Mouse (Mus musculus) adrenal gland, postnatal 0 days (tissue): ENCODE data around the gene Fbxo47. TPM values are rescaled to one million over a fixed set of nuclear protein-coding genes. Genes with fewer than 3 reads are reported as not detected.

Experiments used
- polyA plus RNA-seq: library from polyadenylated mRNA; unstranded; fragments of >200 nt; fragmentation: Nextera tagmentation; extraction: Ambion mirVana; gene quantifications from 2 replicates; pipeline ENCODE4 v1.2.1, GENCODE M21; 2015

The Fbxo47 gene
- 0.27 and 1.0 TPM in 2 replicates for polyA plus RNA-seq

GRCm38 (mm10) chr11:97883918-97884600 is at the start of gene Fbxo47:
Gene Fbxo47 (minus strand): TSS chr11:97884154.

GRCm38 (mm10) chr11:97840539-97840954 is 43.4 kb downstream of the Fbxo47 start, which contains the start of gene B230217C12Rik:
Gene B230217C12Rik (plus strand): TSS chr11:97840780.

Other genes starting within 250 kb of the Fbxo47 start
- 1.3 TPM in 2 replicates for gene Mllt6, start 220.7 kb downstream of the Fbxo47 start, polyA plus RNA-seq
- 53.6 and 65.4 TPM in 2 replicates for gene Cisd3, start 198.3 kb downstream of the Fbxo47 start, polyA plus RNA-seq
- 6.3 and 8.3 TPM in 2 replicates for gene Pcgf2, start 183.7 kb downstream of the Fbxo47 start, polyA plus RNA-seq
- gene Psmb3, start 180.8 kb downstream of the Fbxo47 start, polyA plus RNA-seq = 662 and 856 TPM in 2 replicates
- 1.0 and 1.2 TPM in 2 replicates for gene Pip4k2b, start 139.4 kb downstream of the Fbxo47 start, polyA plus RNA-seq
- 11.5 and 17.0 TPM in 2 replicates for gene Cwc25, start 117.6 kb downstream of the Fbxo47 start, polyA plus RNA-seq
- not detected in 2 replicates for gene 1700001P01Rik, start 108.2 kb downstream of the Fbxo47 start, polyA plus RNA-seq
- 693 and 816 TPM in 2 replicates for gene Rpl23, start 101.7 kb downstream of the Fbxo47 start, polyA plus RNA-seq
- gene Lasp1, start 85.2 kb downstream of the Fbxo47 start, polyA plus RNA-seq = 59.8 and 83.6 TPM in 2 replicates
- gene B230217C12Rik, start 43.4 kb downstream of the Fbxo47 start, polyA plus RNA-seq = 6.8 and 7.8 TPM in 2 replicates
- gene Plxdc1, start 102.3 kb upstream of the Fbxo47 start, polyA plus RNA-seq = 2.3 and 4.6 TPM in 2 replicates
- 8.8 and 13.2 TPM in 2 replicates for gene Arl5c, start 112.0 kb upstream of the Fbxo47 start, polyA plus RNA-seq
- 10.4 and 14.5 TPM in 2 replicates for gene Cacnb1, start 138.9 kb upstream of the Fbxo47 start, polyA plus RNA-seq
- 1,043 and 1,145 TPM in 2 replicates for gene Rpl19, start 142.6 kb upstream of the Fbxo47 start, polyA plus RNA-seq
- 0.49 and 0.79 TPM in 2 replicates for gene Stac2, start 169.3 kb upstream of the Fbxo47 start, polyA plus RNA-seq